Mouse (Mus musculus): Measurements from ENCODE around the gene Tmem127. TPM values are rescaled to one million over a fixed set of nuclear protein-coding genes. Genes with fewer than 3 reads are reported as not detected.

Tmem127 gene
- polyA plus RNA-seq, 1 experiment from 2014 or later, result 26.3 TPM

GRCm38 (mm10) chr2:127250291-127251008 is 2.7 kb downstream of the Tmem127 start:
- 92% methylated on average over 9 of the region's 9 CpGs for WGBS
- DNase-seq (ENCODE audit: low spot score), result no peak
- Histone ChIP-seq H3K36me3 (peaks cover 30% of the 10 kb centered on the region), H3K9me3 (replicated peaks) (no peaks in the 10 kb centered on the region), H3K27ac (no peak overlapping the region), H3K27me3 (ENCODE audit: low read depth, poor library complexity, severe bottlenecking) (no peaks in the 10 kb centered on the region), H3K4me3 (no peak overlapping the region), H3K4me1 (peaks cover 32% of the 10 kb centered on the region)

- 87% methylated on average over 3 of the region's 3 CpGs for WGBS
- Histone ChIP-seq H3K4me1 (peaks cover 30% of the 10 kb centered on the region), H3K27ac (no peak overlapping the region), H3K36me3 (peaks cover 26% of the 10 kb centered on the region), H3K27me3 (ENCODE audit: low read depth, poor library complexity, severe bottlenecking) (no peaks in the 10 kb centered on the region), H3K9me3 (replicated peaks) (no peaks in the 10 kb centered on the region), H3K4me3 (no peak overlapping the region)
- no peak for DNase-seq (ENCODE audit: low spot score)
Observed at GRCm38 (mm10) chr2:127251457-127251856, 3.7 kb downstream of the Tmem127 start.

- no peaks in the 10 kb centered on the region for H3K27me3 ChIP-seq (ENCODE audit: low read depth, poor library complexity, severe bottlenecking)
- H3K4me1 ChIP-seq, result peaks cover 25% of the 10 kb centered on the region
- H3K9me3 ChIP-seq (replicated peaks), result no peaks in the 10 kb centered on the region
- no peak for DNase-seq (ENCODE audit: low spot score)
- H3K36me3 ChIP-seq, result peaks cover 31% of the 10 kb centered on the region
- no peak overlapping the region for H3K4me3 ChIP-seq
- no peak overlapping the region for H3K27ac ChIP-seq
- WGBS, result 67% methylated on average over 3 of the region's 3 CpGs
Observed at GRCm38 (mm10) chr2:127251880-127252527, 4.3 kb downstream of the Tmem127 start.

GRCm38 (mm10) chr2:127252787-127253186 is 5.1 kb downstream of the Tmem127 start:
- Histone ChIP-seq H3K9me3 (replicated peaks) (no peaks in the 10 kb centered on the region), H3K27ac (no peak overlapping the region), H3K36me3 (peaks cover 39% of the 10 kb centered on the region), H3K4me3 (no peak overlapping the region), H3K27me3 (ENCODE audit: low read depth, poor library complexity, severe bottlenecking) (no peaks in the 10 kb centered on the region), H3K4me1 (peaks cover 22% of the 10 kb centered on the region)
- 66% methylated on average over 5 of the region's 5 CpGs for WGBS
- DNase-seq (ENCODE audit: low spot score), result no peak

GRCm38 (mm10) chr2:127254604-127255134 is 7.0 kb downstream of the Tmem127 start:
- H3K9me3 ChIP-seq (replicated peaks), result no peaks in the 10 kb centered on the region
- peaks cover 56% of the 10 kb centered on the region for H3K36me3 ChIP-seq
- H3K4me1 ChIP-seq, result peaks cover 7% of the 10 kb centered on the region; the same call in 1 of the 2 replicates
- H3K27me3 ChIP-seq (ENCODE audit: low read depth, poor library complexity, severe bottlenecking), result no peaks in the 10 kb centered on the region
- H3K27ac ChIP-seq, result no peak overlapping the region
- DNase-seq (ENCODE audit: low spot score), result no peak
- no peak overlapping the region for H3K4me3 ChIP-seq
- 85% methylated on average over 3 of the region's 3 CpGs for WGBS

GRCm38 (mm10) chr2:127255294-127255693 is 7.6 kb downstream of the Tmem127 start:
- H3K4me3 ChIP-seq, result no peak overlapping the region
- no peaks in the 10 kb centered on the region for H3K27me3 ChIP-seq (ENCODE audit: low read depth, poor library complexity, severe bottlenecking)
- 88% methylated on average over 6 of the region's 6 CpGs for WGBS

GRCm38 (mm10) chr2:127259340-127259739 is 11.6 kb downstream of the Tmem127 start:
- DNase-seq (ENCODE audit: low spot score), result no peak
- no peak overlapping the region for H3K27ac ChIP-seq
- no peaks in the 10 kb centered on the region for H3K4me1 ChIP-seq
- no peak overlapping the region for H3K4me3 ChIP-seq
- no peaks in the 10 kb centered on the region for H3K27me3 ChIP-seq (ENCODE audit: low read depth, poor library complexity, severe bottlenecking)
- no peaks in the 10 kb centered on the region for H3K9me3 ChIP-seq (replicated peaks)
- H3K36me3 ChIP-seq, result peaks cover 43% of the 10 kb centered on the region
- 87% methylated on average over 5 of the region's 5 CpGs for WGBS

More at GRCm38 (mm10) chr2:127255294-127255693, 7.6 kb downstream of the Tmem127 start:
- H3K4me1 ChIP-seq, result peaks cover 7% of the 10 kb centered on the region; the same call in 1 of the 2 replicates
- H3K27ac ChIP-seq, result no peak overlapping the region
- no peak for DNase-seq (ENCODE audit: low spot score)
- H3K9me3 ChIP-seq (replicated peaks), result no peaks in the 10 kb centered on the region
- peaks cover 56% of the 10 kb centered on the region for H3K36me3 ChIP-seq

GRCm38 (mm10) chr2:127262480-127262879 is 14.8 kb downstream of the Tmem127 start:
- H3K27me3 ChIP-seq (ENCODE audit: low read depth, poor library complexity, severe bottlenecking), result no peaks in the 10 kb centered on the region
- H3K9me3 ChIP-seq (replicated peaks), result no peaks in the 10 kb centered on the region
- no peak for DNase-seq (ENCODE audit: low spot score)
- no peaks in the 10 kb centered on the region for H3K4me1 ChIP-seq
- H3K27ac ChIP-seq, result no peak overlapping the region
- H3K4me3 ChIP-seq, result no peak overlapping the region
- H3K36me3 ChIP-seq, result peaks cover 26% of the 10 kb centered on the region

GRCm38 (mm10) chr2:127267854-127268253 is 20.1 kb downstream of the Tmem127 start:
- 62% methylated on average over 4 of the region's 4 CpGs for whole genome bisulfite sequencing
- Histone ChIP-seq H3K4me1 (peaks cover 9% of the 10 kb centered on the region), H3K4me3 (no peak overlapping the region), H3K27ac (no peak overlapping the region), H3K36me3 (peaks cover 5% of the 10 kb centered on the region), H3K27me3 (ENCODE audit: low read depth, poor library complexity, severe bottlenecking) (no peaks in the 10 kb centered on the region), H3K9me3 (replicated peaks) (no peaks in the 10 kb centered on the region)
- no peak for DNase-seq (ENCODE audit: low spot score)

- under 1% methylated on average over 49 of the region's 49 CpGs for WGBS
- H3K4me3 ChIP-seq, result peak within 1 kb of the TSS; percentile 82
- peak within 1 kb of the TSS; percentile 93 for H3K27ac ChIP-seq
- peaks cover 12% of the 10 kb centered on the region for H3K36me3 ChIP-seq
- peak; percentile 94 for DNase-seq (ENCODE audit: low spot score)
- H3K9me3 ChIP-seq (replicated peaks), result no peaks in the 10 kb centered on the region
- peaks cover 9% of the 10 kb centered on the region for H3K4me1 ChIP-seq
- H3K27me3 ChIP-seq (ENCODE audit: low read depth, poor library complexity, severe bottlenecking), result no peaks in the 10 kb centered on the region
Observed at GRCm38 (mm10) chr2:127269491-127270299, 22.0 kb downstream of the Tmem127 start, which contains the start of gene Stard7. TSS of gene Stard7 (plus strand) at chr2:127270218.

GRCm38 (mm10) chr2:127270300-127271041 is 22.8 kb downstream of the Tmem127 start:
- Histone ChIP-seq H3K27me3 (ENCODE audit: low read depth, poor library complexity, severe bottlenecking) (no peaks in the 10 kb centered on the region), H3K36me3 (peaks cover 12% of the 10 kb centered on the region), H3K4me3 (peak overlapping the region; percentile 82), H3K4me1 (peaks cover 13% of the 10 kb centered on the region), H3K9me3 (replicated peaks) (no peaks in the 10 kb centered on the region), H3K27ac (peak overlapping the region; percentile 93)
- peak; percentile 87 for DNase-seq (ENCODE audit: low spot score)
- under 1% methylated on average over 74 of the region's 75 CpGs for WGBS

GRCm38 (mm10) chr2:127271042-127271515 is 23.4 kb downstream of the Tmem127 start:
- DNase-seq (ENCODE audit: low spot score), result no peak
- 23% methylated on average over 8 of the region's 8 CpGs for WGBS
- Histone ChIP-seq H3K4me1 (peaks cover 15% of the 10 kb centered on the region), H3K9me3 (replicated peaks) (no peaks in the 10 kb centered on the region), H3K36me3 (peaks cover 12% of the 10 kb centered on the region), H3K4me3 (peak overlapping the region; percentile 82), H3K27me3 (ENCODE audit: low read depth, poor library complexity, severe bottlenecking) (no peaks in the 10 kb centered on the region), H3K27ac (peak overlapping the region; percentile 93)
